Mouse (Mus musculus) hindbrain, embryonic 10.5 days (tissue): ENCODE measurements around the gene Kcnk6. TPM values are rescaled to one million over a fixed set of nuclear protein-coding genes. Genes with fewer than 3 reads are reported as not detected.

Experiments used
- DNase-seq: peaks from one replicate; pipeline ENCODE4 v3.0.0-alpha.2; 2017; ENCODE audit warnings: low spot score
- H3K27ac ChIP-seq: fragments of 300-500 bp; sonication (generic); 2 replicates; pipeline ENCODE4 v1.5.1; 2016; ENCODE audit warnings: mild to moderate bottlenecking, moderate library complexity
- H3K27me3 ChIP-seq: fragments of 300-500 bp; sonication (generic); 2 replicates; pipeline ENCODE4 v1.6.1; 2016; ENCODE audit warnings: mild to moderate bottlenecking; ENCODE audit not compliant: poor library complexity, insufficient read depth, severe bottlenecking
- H3K36me3 ChIP-seq: fragments of 300-500 bp; sonication (generic); 2 replicates; pipeline ENCODE4 v1.6.1; 2016; ENCODE audit warnings: mild to moderate bottlenecking, moderate library complexity
- H3K4me1 ChIP-seq: fragments of 300-500 bp; sonication (generic); replicated peaks from 2 replicates; pipeline ENCODE4 v1.6.1; 2016; ENCODE audit warnings: mild to moderate bottlenecking
- H3K4me3 ChIP-seq: fragments of 300-500 bp; sonication (generic); 2 replicates; pipeline ENCODE4 v1.5.1; 2016; ENCODE audit warnings: mild to moderate bottlenecking, moderate library complexity
- H3K9me3 ChIP-seq: fragments of 300-500 bp; sonication (generic); 2 replicates; pipeline ENCODE4 v1.6.1; 2016; ENCODE audit warnings: mild to moderate bottlenecking, moderate library complexity
- WGBS: fragments of 180-500 bp; shearing (Covaris S2); methylation state at CpG from one replicate; pipeline ENCODE4 v1.1.7; 2016; 5-methylcytosine and 5-hydroxymethylcytosine counted together
- polyA plus RNA-seq: library from polyadenylated mRNA; unstranded; fragments of >200 nt; fragmentation: Nextera tagmentation; extraction: Ambion mirVana; gene quantifications from 2 replicates; pipeline ENCODE4 v1.2.1, GENCODE M21; 2016

The Kcnk6 gene
- polyA plus RNA-seq, 1 experiment from 2014 or later = 0.76 TPM

- Histone ChIP-seq H3K4me1 (peaks cover 63% of the 10 kb centered on the region), H3K27me3 (peaks cover 54% of the 10 kb centered on the region), H3K4me3 (peak overlapping the region; percentile 76), H3K9me3 (no peaks in the 10 kb centered on the region), H3K27ac (peak overlapping the region; percentile 94; the same call in 1 of the 2 replicates), H3K36me3 (peaks cover 49% of the 10 kb centered on the region)
- 24% methylated on average over 32 of the region's 32 CpGs for WGBS
- peak; percentile 34 for DNase-seq
Measured at GRCm38 (mm10) chr7:29172390-29173016, 59.8 kb downstream of the Kcnk6 start.

Other genes starting within 250 kb of the Kcnk6 start
- 0.51 and 0.97 TPM in 2 replicates for gene Ryr1, start 107.3 kb downstream of the Kcnk6 start, polyA plus RNA-seq
- 0.34 and 0.54 TPM in 2 replicates for gene Rasgrp4, start 97.7 kb downstream of the Kcnk6 start, polyA plus RNA-seq
- gene Fam98c, start 76.3 kb downstream of the Kcnk6 start, polyA plus RNA-seq = 17.6 and 18.4 TPM in 2 replicates
- gene Ggn, start 62.3 kb downstream of the Kcnk6 start, polyA plus RNA-seq = 1.1 TPM in 2 replicates
- gene Spred3, start 62.1 kb downstream of the Kcnk6 start, polyA plus RNA-seq = 3.5 and 3.6 TPM in 2 replicates
- gene Psmd8, start 51.8 kb downstream of the Kcnk6 start, polyA plus RNA-seq = 305 and 348 TPM in 2 replicates
- 0.51 and 0.97 TPM in 2 replicates for gene Catsperg1, start 18.5 kb downstream of the Kcnk6 start, polyA plus RNA-seq
- 110 and 115 TPM in 2 replicates for gene Yif1b, start 5.8 kb upstream of the Kcnk6 start, polyA plus RNA-seq
- 6.9 and 7.4 TPM in 2 replicates for gene 2200002D01Rik, start 16.0 kb upstream of the Kcnk6 start, polyA plus RNA-seq
- gene Spint2, start 49.4 kb upstream of the Kcnk6 start, polyA plus RNA-seq = 43.7 and 65.7 TPM in 2 replicates
- 35.5 and 55.7 TPM in 2 replicates for gene Ppp1r14a, start 56.8 kb upstream of the Kcnk6 start, polyA plus RNA-seq
- 28.3 and 60.6 TPM in 2 replicates for gene Dpf1, start 71.4 kb upstream of the Kcnk6 start, polyA plus RNA-seq